26 mouse cellular contexts compared by ENCODE assay signal in genomic region chr3:102723154-102723553, GRCm38 (mm10). TPM values are rescaled to one million over a fixed set of nuclear protein-coding genes. Genes with fewer than 3 reads are reported as not detected.
A peak's percentile ranks its signal among the peaks of the same experiment; 100 is the strongest.
DNase-seq lines count a peak whose midpoint lies in the region; ATAC-seq and TF ChIP-seq lines count a peak whose summit lies in the region.
"Had no signal": no experiment of that assay in that cellular context is flagged by ENCODE, and none has a peak within 500 bp of the region (broad histone marks: within the 10 kb centered on the region; RNA-seq: fewer than 3 reads in every experiment).

No protein-coding gene starts in this region.

- H3K9me3 ChIP-seq in hindbrain, embryonic 13.5 days, result no peaks in the 10 kb centered on the region
- H3K9me3 ChIP-seq in hindbrain, embryonic 11.5 days (ENCODE audit: control insufficient read depth, low read length), result no peaks in the 10 kb centered on the region
- H3K9me3 ChIP-seq: embryonic facial prominence, embryonic 13.5 days; forebrain, embryonic 13.5 days; hindbrain, embryonic 15.5 days; intestine, embryonic 15.5 days; limb, embryonic 13.5 days; liver, embryonic 13.5 days; midbrain, embryonic 12.5 days had no signal

- ATAC-seq in hindbrain, embryonic 13.5 days (ENCODE audit: low FRiP score), result no peak
- no peak for ATAC-seq in hindbrain, embryonic 11.5 days (ENCODE audit: low FRiP score)
- no peak for ATAC-seq in erythroid progenitor cell, adult 5-6 weeks (replicated peaks; ENCODE audit: low FRiP score, poor library complexity, severe bottlenecking)
- ATAC-seq: forebrain, embryonic 13.5 days; intestine, embryonic 15.5 days had no signal

- intact Hi-C loops in gastrocnemius, adult 2 months (cut with DNase I), result loop anchor here (10.0 kb wide), 1 partner anchor 272 kb away; the partner anchor contains the start of gene Sike1

- no peak overlapping the region for H3K9ac ChIP-seq in hindbrain, embryonic 13.5 days
- H3K9ac ChIP-seq in hindbrain, embryonic 11.5 days (ENCODE audit: low read depth, low read length), result no peak overlapping the region
- H3K9ac ChIP-seq: embryonic facial prominence, embryonic 13.5 days; forebrain, embryonic 13.5 days; hindbrain, embryonic 15.5 days; intestine, embryonic 15.5 days; liver, embryonic 13.5 days; midbrain, embryonic 12.5 days had no signal

- H3K27me3 ChIP-seq in hindbrain, embryonic 13.5 days, result no peaks in the 10 kb centered on the region
- H3K27me3 ChIP-seq in hindbrain, embryonic 11.5 days (ENCODE audit: control insufficient read depth, insufficient read depth, low read length), result no peaks in the 10 kb centered on the region
- H3K27me3 ChIP-seq: embryonic facial prominence, embryonic 13.5 days; forebrain, embryonic 13.5 days; hindbrain, embryonic 15.5 days; intestine, embryonic 15.5 days; limb, embryonic 13.5 days; liver, embryonic 13.5 days; midbrain, embryonic 12.5 days had no signal

- WGBS in hindbrain, embryonic 13.5 days, result 75% methylated on average over 4 of the region's 4 CpGs
- 71% methylated on average over 4 of the region's 4 CpGs for WGBS in hindbrain, embryonic 11.5 days

- H3K27ac ChIP-seq in gastrocnemius, adult 2 months, result peak overlapping the region; percentile 72
- 0 out of 2 replicates have a peak overlapping the region, but pooled peaks have one; percentile 23 for H3K27ac ChIP-seq in hindbrain, embryonic 13.5 days
- no peak overlapping the region for H3K27ac ChIP-seq in hindbrain, embryonic 11.5 days (ENCODE audit: low read depth, low read length)
- H3K27ac ChIP-seq: forebrain, embryonic 13.5 days; intestine, embryonic 15.5 days; liver, embryonic 13.5 days; macrophage; midbrain, embryonic 12.5 days had no signal

- DNase-seq in gastrocnemius, adult 2 months, result no peak
- DNase-seq in gastrocnemius, postnatal 4 days (ENCODE audit: low spot score in 2 of 2), result no peak
- DNase-seq in hindbrain, embryonic 11.5 days (ENCODE audit: low spot score), result no peak
- DNase-seq in thymus, postnatal 14 days, result peak; percentile 43
- DNase-seq in thymus, postnatal 0 days (ENCODE audit: low spot score), result no peak
- DNase-seq in thymus, postnatal 4 days, result peak; percentile 52
- DNase-seq: cerebellum, adult 8-10 months; cerebellum, postnatal 36 days; embryo, embryonic 11 days; liver, embryonic 13.5 days had no signal

- H3K4me3 ChIP-seq in gastrocnemius, adult 2 months, result no peak overlapping the region; the same call in 1 of the 2 replicates
- no peak overlapping the region for H3K4me3 ChIP-seq in hindbrain, embryonic 13.5 days
- no peak overlapping the region for H3K4me3 ChIP-seq in hindbrain, embryonic 11.5 days (ENCODE audit: low read depth, low read length)
- H3K4me3 ChIP-seq: embryonic facial prominence, embryonic 13.5 days; erythroblast, embryonic 14.5 days; forebrain, embryonic 13.5 days; hindbrain, embryonic 15.5 days; intestine, embryonic 15.5 days; limb, embryonic 13.5 days; midbrain, embryonic 12.5 days had no signal

- no peak overlapping the region for H3K4me2 ChIP-seq in hindbrain, embryonic 13.5 days
- H3K4me2 ChIP-seq in hindbrain, embryonic 11.5 days (replicated peaks; ENCODE audit: low read depth, low read length), result no peak overlapping the region
- H3K4me2 ChIP-seq: embryonic facial prominence, embryonic 13.5 days; forebrain, embryonic 13.5 days; limb, embryonic 13.5 days; midbrain, embryonic 12.5 days had no signal

- TF ChIP-seq CTCF in gastrocnemius, adult 2 months (IDR thresholded peaks at IDR 0.05), result no peak

- H3K36me3 ChIP-seq in hindbrain, embryonic 13.5 days, result no peaks in the 10 kb centered on the region
- no peaks in the 10 kb centered on the region for H3K36me3 ChIP-seq in hindbrain, embryonic 11.5 days (ENCODE audit: control insufficient read depth, insufficient read depth, low read length)
- H3K36me3 ChIP-seq: embryonic facial prominence, embryonic 13.5 days; hindbrain, embryonic 15.5 days; intestine, embryonic 15.5 days; limb, embryonic 13.5 days; liver, embryonic 13.5 days; midbrain, embryonic 12.5 days had no signal

- peaks cover 10% of the 10 kb centered on the region for H3K4me1 ChIP-seq in hindbrain, embryonic 13.5 days (replicated peaks)
- no peaks in the 10 kb centered on the region for H3K4me1 ChIP-seq in hindbrain, embryonic 11.5 days (replicated peaks; ENCODE audit: control insufficient read depth, insufficient read depth, low read length)
- H3K4me1 ChIP-seq: forebrain, embryonic 13.5 days had no signal

RNA-seq across cellular contexts. Expression of gene Tspan2, which starts 11.2 kb away (rescaled TPM):
- total RNA-seq in gastrocnemius, adult 2 months (2021), result 1 to 10 TPM; 4.3 to 5.2 TPM
- total RNA-seq in gastrocnemius, postnatal 4 days (2021), result 10 to 100 TPM; 21.7 to 23.2 TPM
- 7.5 and 8.6 TPM in 2 replicates for polyA plus RNA-seq in hindbrain, embryonic 13.5 days (2015; fragmentation: Nextera tagmentation; extraction: Ambion mirVana)
- 9.5 and 9.7 TPM in 2 replicates for polyA plus RNA-seq in hindbrain, embryonic 11.5 days (2014; fragmentation: Nextera tagmentation; extraction: Ambion mirVana)
- polyA plus RNA-seq in thymus, postnatal 0 days (2015; fragmentation: Nextera tagmentation; extraction: Ambion mirVana), result 11.3 and 12.4 TPM in 2 replicates
- total RNA-seq in erythroid progenitor cell, adult 5-6 weeks (2015; ENCODE audit: low replicate concordance), result 1.8 and 5.9 TPM in 2 replicates
- 2.3 and 3.5 TPM in 2 replicates for total RNA-seq in erythroid progenitor cell, adult 5-6 weeks (2017; ENCODE audit: low replicate concordance)
- polyA plus RNA-seq: erythroblast, embryonic 14.5 days had no signal

RNA-seq across cellular contexts. Expression of gene Tshb, which starts 59.4 kb away (rescaled TPM):
- not detected for total RNA-seq in gastrocnemius, adult 2 months (2021)
- not detected for total RNA-seq in gastrocnemius, postnatal 4 days (2021)
- 0.13 and 0.30 TPM in 2 replicates for polyA plus RNA-seq in hindbrain, embryonic 13.5 days (2015; fragmentation: Nextera tagmentation; extraction: Ambion mirVana)
- polyA plus RNA-seq in hindbrain, embryonic 11.5 days (2014; fragmentation: Nextera tagmentation; extraction: Ambion mirVana), result 0.18 and 0.23 TPM in 2 replicates
- polyA plus RNA-seq in thymus, postnatal 0 days (2015; fragmentation: Nextera tagmentation; extraction: Ambion mirVana), result 0.46 and 0.55 TPM in 2 replicates
- total RNA-seq in erythroid progenitor cell, adult 5-6 weeks (2015; ENCODE audit: low replicate concordance), result not detected in 2 replicates
- 0.13 TPM in 1 of 2 replicates, not detected in the other for total RNA-seq in erythroid progenitor cell, adult 5-6 weeks (2017; ENCODE audit: low replicate concordance)
- total RNA-seq: adrenal gland, postnatal 10 days; gastrocnemius, postnatal 10 days; heart, adult 18-20 months; heart, postnatal 25 days; layer of hippocampus, postnatal 25 days; left cerebral cortex, postnatal 14 days had no signal
- polyA plus RNA-seq: erythroblast, embryonic 14.5 days; macrophage; midbrain, embryonic 12.5 days had no signal

Comparison
In these comparisons a context has a peak if more than half of its experiments do, and no peak if none do; other contexts are left out.
1. DNase-seq: peak in thymus, postnatal 14 days (single experiment) and thymus, postnatal 4 days (single experiment); none in gastrocnemius, adult 2 months (single experiment), gastrocnemius, postnatal 4 days (0 of 2), hindbrain, embryonic 11.5 days (single experiment) and thymus, postnatal 0 days (single experiment).